Mouse (Mus musculus) ES-E14 (cell line): ENCODE results near the gene Hsd11b2. TPM values are rescaled to one million over a fixed set of nuclear protein-coding genes. Genes with fewer than 3 reads are reported as not detected.

Experiments used
- DNase-seq: peaks from one replicate; pipeline ENCODE4 v3.0.0-alpha.2; 2013; ENCODE audit warnings: low read depth, low spot score
- H3K27ac ChIP-seq: 2 replicates; pipeline ENCODE4 v1.5.1; 2012; ENCODE audit warnings: low read depth, mild to moderate bottlenecking, low read length, moderate library complexity, mixed read lengths; ENCODE audit not compliant: poor library complexity, insufficient read depth, severe bottlenecking
- H3K36me3 ChIP-seq: 2 replicates; pipeline ENCODE4 v1.6.1; 2012; ENCODE audit warnings: mild to moderate bottlenecking, low read length, moderate library complexity, mixed read lengths; ENCODE audit not compliant: control insufficient read depth, poor library complexity, insufficient read depth, severe bottlenecking
- H3K4me1 ChIP-seq, 2 experiments: fragments of 150-350 bp in 1 of 2; sonication (generic) in 1 of 2; 2 replicates each; pipeline ENCODE4 v1.6.1; 2012; ENCODE audit warnings: low read length in 2 of 2, mild to moderate bottlenecking in 1 of 2, mixed read lengths in 1 of 2; ENCODE audit not compliant: control insufficient read depth in 2 of 2, insufficient read depth in 2 of 2, poor library complexity in 1 of 2
- H3K4me3 ChIP-seq, 2 experiments: fragments of 150-350 bp in 1 of 2; sonication (generic) in 1 of 2; 2 replicates each; pipeline ENCODE4 v1.5.1; 2012; ENCODE audit warnings: low read length in 2 of 2, low read depth in 1 of 2, mild to moderate bottlenecking in 1 of 2, mixed read lengths in 1 of 2; ENCODE audit not compliant: insufficient read depth in 1 of 2, poor library complexity in 1 of 2, severe bottlenecking in 1 of 2
- H3K9ac ChIP-seq: 2 replicates; pipeline ENCODE4 v1.6.1; 2012; ENCODE audit warnings: low read depth, mild to moderate bottlenecking, low read length, mixed read lengths; ENCODE audit not compliant: poor library complexity, insufficient read depth, severe bottlenecking
- H3K9me3 ChIP-seq: fragments of 150-350 bp; sonication (generic); 2 replicates; pipeline ENCODE4 v1.6.1; 2012; ENCODE audit warnings: low read depth, mild to moderate bottlenecking, low read length; ENCODE audit not compliant: control insufficient read depth, insufficient read depth
- CHD2 ChIP-seq: IDR thresholded peaks from 2 replicates; pipeline ENCODE4 v1.6.1; 2014; ENCODE audit warnings: mild to moderate bottlenecking, low read depth, low read length, inconsistent platforms
- HCFC1 ChIP-seq: IDR thresholded peaks from 2 replicates; pipeline ENCODE4 v1.6.1; 2012; ENCODE audit warnings: low read length, inconsistent platforms, borderline replicate concordance; ENCODE audit not compliant: insufficient read depth
- MAFK ChIP-seq: IDR thresholded peaks from 2 replicates; pipeline ENCODE4 v1.6.1; 2014; ENCODE audit warnings: mild to moderate bottlenecking, low read depth, low read length, inconsistent platforms; ENCODE audit not compliant: insufficient read depth
- ZC3H11A ChIP-seq: IDR thresholded peaks from 2 replicates; pipeline ENCODE4 v1.6.1; 2012; ENCODE audit warnings: low read depth, mild to moderate bottlenecking, inconsistent platforms, low read length, borderline replicate concordance
- ZNF384 ChIP-seq: IDR thresholded peaks from 2 replicates; pipeline ENCODE4 v1.6.1; 2012; ENCODE audit warnings: low read depth, low read length, inconsistent platforms
- in situ Hi-C, 2 experiments: fragments of 600-800 bp; cut with MboI; formaldehyde crosslinking; loops; one replicate each; pipeline ENCODE4 v1.15.1; 2025; ENCODE audit warnings: low sequenced_read_pairs in 2 of 2, inconsistent platforms in 1 of 2; ENCODE audit not compliant: unreplicated experiment in 2 of 2
- total RNA-seq: library from RNA; depleted of rRNA; stranded (reverse); fragments of 300-350 nt; gene quantifications from 2 replicates; pipeline ENCODE4 v1.2.3, GENCODE M21; 2012; rRNA removed

The Hsd11b2 gene
- total RNA-seq = 0.67 and 0.74 TPM in 2 replicates

DNA sequence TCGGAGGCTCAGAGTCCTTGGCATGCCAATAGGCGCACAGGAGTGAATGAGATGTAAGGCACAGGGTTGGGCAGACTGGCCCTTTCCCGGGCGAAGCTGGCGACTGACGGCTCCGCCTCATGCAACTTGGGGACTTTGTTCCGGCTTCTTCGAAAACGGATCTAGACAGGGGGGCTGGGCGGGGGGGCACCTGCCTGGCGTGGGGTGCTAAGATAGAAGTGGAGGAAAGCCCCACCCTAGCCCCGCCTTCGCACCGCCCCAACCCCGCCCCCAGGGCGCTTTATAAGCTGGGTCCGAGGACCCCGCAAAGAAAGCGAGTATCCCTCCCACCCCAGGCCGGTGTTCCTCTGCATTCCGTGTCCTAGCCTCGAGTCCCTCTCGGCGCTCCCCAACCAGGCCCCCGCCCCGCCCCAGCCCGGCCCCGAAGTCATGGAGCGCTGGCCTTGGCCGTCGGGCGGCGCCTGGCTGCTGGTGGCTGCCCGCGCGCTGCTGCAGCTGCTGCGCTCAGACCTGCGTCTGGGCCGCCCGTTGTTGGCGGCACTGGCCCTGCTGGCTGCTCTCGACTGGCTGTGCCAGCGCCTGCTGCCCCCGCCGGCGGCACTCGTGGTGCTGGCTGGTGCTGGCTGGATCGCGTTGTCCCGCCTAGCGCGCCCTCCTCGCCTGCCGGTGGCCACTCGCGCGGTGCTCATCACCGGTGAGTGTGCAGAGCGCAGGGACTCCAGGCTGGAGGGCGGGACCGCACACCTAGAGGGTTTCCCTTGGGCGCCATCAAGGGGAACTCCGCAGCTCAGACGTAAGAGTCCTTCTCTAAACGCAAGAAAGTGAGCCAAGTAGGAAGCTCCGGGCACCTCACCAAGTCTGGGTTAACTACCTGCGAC lies at the start of gene Hsd11b2:
Gene Hsd11b2, plus strand, starts transcription at position 320 of the 878 bp plus-strand sequence.
- peak within 1 kb of the TSS; percentile 84 to 90 for H3K4me3 ChIP-seq
- no peaks in the 10 kb centered on the region for H3K9me3 ChIP-seq
- peaks cover 0 to 23% of the 10 kb centered on the region in 2 experiments; a peak in 2 of 4 replicates for H3K4me1 ChIP-seq
- H3K27ac ChIP-seq = no peak within 1 kb of the TSS
- TF ChIP-seq ZC3H11A = no peak
- TF ChIP-seq CHD2 = no peak
- no peak for TF ChIP-seq HCFC1
- TF ChIP-seq MAFK = no peak
- TF ChIP-seq ZNF384 = no peak
- peak within 1 kb of the TSS; percentile 70 for H3K9ac ChIP-seq
- in situ Hi-C loops = no loop called here
- H3K36me3 ChIP-seq = peaks cover 12% of the 10 kb centered on the region; the same call in 1 of the 2 replicates
- DNase-seq = no peak

DNA sequence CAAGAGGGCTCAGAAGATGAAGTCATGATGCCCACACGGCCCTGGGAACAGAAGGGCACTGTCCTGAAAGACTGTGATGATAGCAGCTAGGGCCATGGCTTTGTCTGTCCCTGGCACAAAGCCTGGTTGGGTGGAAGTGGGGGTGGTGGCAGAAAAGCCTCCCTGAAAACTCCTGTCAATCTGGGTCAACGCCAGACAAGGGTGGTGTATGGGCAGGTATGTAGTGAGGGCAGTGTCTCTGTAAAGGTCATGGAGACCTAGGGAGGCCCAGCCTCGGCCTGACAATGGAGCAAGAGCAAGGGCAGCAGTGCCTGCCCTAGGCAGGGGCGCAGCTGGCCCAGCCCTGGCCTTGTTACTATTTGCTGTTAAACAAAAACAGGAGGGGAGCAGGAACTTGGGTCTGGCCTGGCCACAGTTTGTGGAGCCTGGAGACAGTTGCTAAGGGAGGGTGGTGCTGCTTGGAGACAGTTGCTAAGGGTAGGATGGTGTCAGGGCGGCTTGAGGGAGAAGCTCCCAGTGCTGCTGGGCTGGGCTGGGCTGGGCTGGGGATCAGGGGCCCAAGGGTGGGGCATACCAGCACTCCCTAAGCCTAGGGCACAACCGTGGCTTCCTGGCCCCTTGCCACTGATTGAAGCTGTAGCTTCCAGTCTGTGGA lies 49.4 kb upstream of the Hsd11b2 start:
- Histone ChIP-seq H3K9me3 (no peaks in the 10 kb centered on the region), H3K9ac (no peak overlapping the region), H3K36me3 (no peaks in the 10 kb centered on the region), H3K27ac (no peak overlapping the region), H3K4me3 (no peak overlapping the region), H3K4me1 (peaks cover 7 to 30% of the 10 kb centered on the region in 2 experiments)
- TF ChIP-seq HCFC1 = no peak
- no peak for TF ChIP-seq ZC3H11A
- TF ChIP-seq MAFK = no peak
- TF ChIP-seq ZNF384 = no peak
- no peak for TF ChIP-seq CHD2
- in situ Hi-C loops = no loop called here
- no peak for DNase-seq

DNA sequence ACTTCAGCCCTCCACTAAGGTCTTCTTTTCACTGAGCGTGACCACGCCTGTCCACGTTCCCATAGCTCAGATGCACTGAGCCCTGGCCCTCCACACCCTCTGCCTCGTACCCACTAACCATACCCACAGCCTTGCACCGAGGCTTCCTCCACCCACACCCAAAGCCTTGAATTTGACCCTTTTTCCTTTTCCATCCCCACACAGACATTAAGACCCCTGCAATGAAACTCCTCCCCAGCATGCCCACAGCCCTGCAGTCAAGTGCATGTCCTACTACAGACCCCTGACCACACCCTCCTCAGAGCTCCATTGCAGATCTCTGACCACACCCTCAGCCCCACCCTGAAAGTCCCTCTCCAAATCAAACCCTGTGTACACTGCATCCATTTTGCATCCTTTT lies 48.7 kb upstream of the Hsd11b2 start:
- no peak overlapping the region for H3K27ac ChIP-seq

DNA sequence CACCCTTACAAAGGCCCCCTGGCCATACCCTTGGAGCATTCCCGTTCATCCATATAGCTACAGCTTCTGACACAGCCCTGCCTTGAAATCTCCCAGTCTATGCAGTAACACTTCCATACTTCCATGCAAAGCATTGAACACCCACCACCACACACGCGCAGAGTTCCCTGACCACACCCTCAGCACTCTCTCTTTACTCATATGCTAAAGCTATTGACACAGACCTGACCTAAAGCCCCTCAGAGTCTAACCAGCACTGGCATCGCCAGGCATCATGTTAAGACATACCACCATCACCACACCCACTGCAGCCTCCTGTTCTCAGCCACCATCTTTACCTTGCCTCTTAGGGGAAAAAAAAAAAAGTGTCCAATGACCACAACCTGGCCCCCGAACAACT lies 48.3 kb upstream of the Hsd11b2 start:
- no peaks in the 10 kb centered on the region for H3K9me3 ChIP-seq
- no peak for DNase-seq
- no peak overlapping the region for H3K9ac ChIP-seq
- in situ Hi-C loops = no loop called here
- no peak for TF ChIP-seq MAFK
- H3K36me3 ChIP-seq = no peaks in the 10 kb centered on the region
- no peak overlapping the region for H3K4me3 ChIP-seq
- no peak overlapping the region for H3K27ac ChIP-seq
- H3K4me1 ChIP-seq = peaks cover 10 to 32% of the 10 kb centered on the region in 2 experiments

More for the DNA sequence above, 48.7 kb upstream of the Hsd11b2 start:
- in situ Hi-C loops = no loop called here
- no peak for DNase-seq
- H3K4me3 ChIP-seq = no peak overlapping the region
- H3K9me3 ChIP-seq = no peaks in the 10 kb centered on the region
- H3K4me1 ChIP-seq = peaks cover 9 to 32% of the 10 kb centered on the region in 2 experiments
- no peak for TF ChIP-seq HCFC1
- no peak for TF ChIP-seq CHD2
- no peak for TF ChIP-seq MAFK
- no peak for TF ChIP-seq ZC3H11A
- no peak for TF ChIP-seq ZNF384
- H3K9ac ChIP-seq = no peak overlapping the region
- no peaks in the 10 kb centered on the region for H3K36me3 ChIP-seq
